Mouse (Mus musculus) neural tube, embryonic 14.5 days (tissue): ENCODE data around the gene Ackr1. TPM values are rescaled to one million over a fixed set of nuclear protein-coding genes. Genes with fewer than 3 reads are reported as not detected.
"Not testable (repeated sequence)": the region's sequence is repeated elsewhere in the genome, so short reads cannot be mapped to it uniquely, and the experiment has no call there.

ENCODE experiments used
- ATAC-seq: fragments of 200-750 bp; cut with Nextera tagmentation; 2 replicates; pipeline ENCODE4 v1.8.0; 2017; ENCODE audit warnings: low read depth, mild to moderate bottlenecking, moderate TSS enrichment, moderate library complexity
- H3K27ac ChIP-seq: fragments of 300-500 bp; sonication (generic); 2 replicates; pipeline ENCODE4 v1.5.1; 2014; ENCODE audit warnings: low read depth, mild to moderate bottlenecking, control low read depth, low read length, moderate library complexity, mixed read lengths
- H3K27me3 ChIP-seq: fragments of 300-500 bp; sonication (generic); 2 replicates; pipeline ENCODE4 v1.6.1; 2014; ENCODE audit warnings: low read length; ENCODE audit not compliant: control insufficient read depth, insufficient read depth
- H3K36me3 ChIP-seq: fragments of 300-500 bp; sonication (generic); 2 replicates; pipeline ENCODE4 v1.6.1; 2014; ENCODE audit warnings: low read length, mixed read lengths; ENCODE audit not compliant: control insufficient read depth, insufficient read depth
- H3K4me1 ChIP-seq: fragments of 300-500 bp; sonication (generic); 2 replicates; pipeline ENCODE4 v1.6.1; 2014; ENCODE audit warnings: low read length; ENCODE audit not compliant: control insufficient read depth, insufficient read depth
- H3K4me2 ChIP-seq: fragments of 300-500 bp; sonication (generic); 2 replicates; pipeline ENCODE4 v1.6.1; 2014; ENCODE audit warnings: mild to moderate bottlenecking, low read depth, low read length, control low read depth
- H3K4me3 ChIP-seq: fragments of 300-500 bp; sonication (generic); 2 replicates; pipeline ENCODE4 v1.5.1; 2014; ENCODE audit warnings: low read depth, low read length, control low read depth, mixed read lengths
- H3K9ac ChIP-seq: fragments of 300-500 bp; sonication (generic); replicated peaks from 2 replicates; pipeline ENCODE4 v1.6.1; 2014; ENCODE audit warnings: low read depth, mild to moderate bottlenecking, control low read depth, low read length, mixed read lengths
- H3K9me3 ChIP-seq: fragments of 300-500 bp; sonication (generic); 2 replicates; pipeline ENCODE4 v1.6.1; 2016; ENCODE audit warnings: low read length; ENCODE audit not compliant: control insufficient read depth
- WGBS: fragments of 180-500 bp; shearing (Covaris S2); extraction: QIAGEN DNeasy Blood & Tissue Kit; methylation state at CpG from one replicate; pipeline ENCODE4 v1.1.7; 2014; 5-methylcytosine and 5-hydroxymethylcytosine counted together
- polyA plus RNA-seq: library from polyadenylated mRNA; unstranded; fragments of >200 nt; fragmentation: Nextera tagmentation; extraction: Ambion mirVana; gene quantifications from 2 replicates; pipeline ENCODE4 v1.2.1, GENCODE M21; 2014

Ackr1 gene
- polyA plus RNA-seq, 1 experiment from 2014 or later = 35.6 TPM

GRCm38 (mm10) chr1:173323839-173324585 is 9.5 kb downstream of the Ackr1 start:
- no peak for ATAC-seq
- Histone ChIP-seq H3K36me3 (no peaks in the 10 kb centered on the region), H3K4me1 (no peaks in the 10 kb centered on the region), H3K27ac (no peak overlapping the region), H3K9ac (no peak overlapping the region), H3K27me3 (no peaks in the 10 kb centered on the region), H3K9me3 (no peaks in the 10 kb centered on the region), H3K4me3 (no peak overlapping the region), H3K4me2 (no peak overlapping the region)
- 33% methylated on average over 5 of the region's 5 CpGs for WGBS

- H3K4me1 ChIP-seq = no peaks in the 10 kb centered on the region
- H3K9ac ChIP-seq = no peak overlapping the region
- H3K27ac ChIP-seq = no peak overlapping the region
- 69% methylated on average over 6 of the region's 6 CpGs for WGBS
- H3K36me3 ChIP-seq = no peaks in the 10 kb centered on the region
- no peaks in the 10 kb centered on the region for H3K9me3 ChIP-seq
- H3K4me2 ChIP-seq = no peak overlapping the region
- H3K4me3 ChIP-seq = no peak overlapping the region
- H3K27me3 ChIP-seq = no peaks in the 10 kb centered on the region
- peak; percentile 35; the same call in 1 of the 2 replicates for ATAC-seq
Measured at GRCm38 (mm10) chr1:173322249-173322627, 11.3 kb downstream of the Ackr1 start.

- no peak overlapping the region for H3K4me3 ChIP-seq
- no peaks in the 10 kb centered on the region for H3K27me3 ChIP-seq
- H3K36me3 ChIP-seq = no peaks in the 10 kb centered on the region
- no peak overlapping the region for H3K9ac ChIP-seq
- no peak overlapping the region for H3K4me2 ChIP-seq
- H3K9me3 ChIP-seq = no peaks in the 10 kb centered on the region
- H3K27ac ChIP-seq = no peak overlapping the region
- no peaks in the 10 kb centered on the region for H3K4me1 ChIP-seq
- peak; percentile 64 for ATAC-seq
- 40% methylated on average over 8 of the region's 8 CpGs for WGBS
Measured at GRCm38 (mm10) chr1:173321593-173322248, 11.8 kb downstream of the Ackr1 start.

GRCm38 (mm10) chr1:173317925-173318477 is 15.5 kb downstream of the Ackr1 start:
- WGBS = 87% methylated on average over 2 of the region's 2 CpGs
- H3K4me1 ChIP-seq = no peaks in the 10 kb centered on the region
- H3K27me3 ChIP-seq = no peaks in the 10 kb centered on the region
- H3K4me2 ChIP-seq = no peak overlapping the region
- H3K27ac ChIP-seq = no peak overlapping the region
- H3K4me3 ChIP-seq = no peak overlapping the region
- no peak for ATAC-seq
- no peak overlapping the region for H3K9ac ChIP-seq
- H3K9me3 ChIP-seq = no peaks in the 10 kb centered on the region
- no peaks in the 10 kb centered on the region for H3K36me3 ChIP-seq

- ATAC-seq = no peak
- WGBS = 87% methylated on average over 3 of the region's 3 CpGs
Measured at GRCm38 (mm10) chr1:173315725-173316124, 17.8 kb downstream of the Ackr1 start.

GRCm38 (mm10) chr1:173313535-173314050 is 20.0 kb downstream of the Ackr1 start:
- H3K4me2 ChIP-seq, H3K4me1 ChIP-seq, ATAC-seq, H3K9ac ChIP-seq, H3K36me3 ChIP-seq, H3K27ac ChIP-seq, H3K4me3 ChIP-seq, H3K27me3 ChIP-seq, H3K9me3 ChIP-seq: not testable (repeated sequence)
- 91% methylated on average over 7 of the region's 7 CpGs for WGBS

More at GRCm38 (mm10) chr1:173315725-173316124, 17.8 kb downstream of the Ackr1 start:
- no peaks in the 10 kb centered on the region for H3K27me3 ChIP-seq
- no peaks in the 10 kb centered on the region for H3K4me1 ChIP-seq
- H3K4me2 ChIP-seq = no peak overlapping the region
- H3K27ac ChIP-seq = no peak overlapping the region
- no peak overlapping the region for H3K9ac ChIP-seq
- no peak overlapping the region for H3K4me3 ChIP-seq
- no peaks in the 10 kb centered on the region for H3K36me3 ChIP-seq
- no peaks in the 10 kb centered on the region for H3K9me3 ChIP-seq

GRCm38 (mm10) chr1:173302795-173303194 is 30.8 kb downstream of the Ackr1 start:
- H3K27me3 ChIP-seq, H3K9me3 ChIP-seq, H3K4me2 ChIP-seq, H3K36me3 ChIP-seq, H3K4me1 ChIP-seq, H3K4me3 ChIP-seq, H3K9ac ChIP-seq, ATAC-seq, H3K27ac ChIP-seq: not testable (repeated sequence)
- 68% methylated on average over 3 of the region's 3 CpGs for WGBS
